Mouse (Mus musculus) natural killer cell, adult 2 months (primary cell): Measurements from ENCODE around the gene Zc3h7a.

Source experiments
- DNase-seq, 2 experiments: peaks; one replicate each; pipeline ENCODE4 v3.0.0; 2022; ENCODE audit warnings: low spot score in 2 of 2

Gene Zc3h7a

DNA sequence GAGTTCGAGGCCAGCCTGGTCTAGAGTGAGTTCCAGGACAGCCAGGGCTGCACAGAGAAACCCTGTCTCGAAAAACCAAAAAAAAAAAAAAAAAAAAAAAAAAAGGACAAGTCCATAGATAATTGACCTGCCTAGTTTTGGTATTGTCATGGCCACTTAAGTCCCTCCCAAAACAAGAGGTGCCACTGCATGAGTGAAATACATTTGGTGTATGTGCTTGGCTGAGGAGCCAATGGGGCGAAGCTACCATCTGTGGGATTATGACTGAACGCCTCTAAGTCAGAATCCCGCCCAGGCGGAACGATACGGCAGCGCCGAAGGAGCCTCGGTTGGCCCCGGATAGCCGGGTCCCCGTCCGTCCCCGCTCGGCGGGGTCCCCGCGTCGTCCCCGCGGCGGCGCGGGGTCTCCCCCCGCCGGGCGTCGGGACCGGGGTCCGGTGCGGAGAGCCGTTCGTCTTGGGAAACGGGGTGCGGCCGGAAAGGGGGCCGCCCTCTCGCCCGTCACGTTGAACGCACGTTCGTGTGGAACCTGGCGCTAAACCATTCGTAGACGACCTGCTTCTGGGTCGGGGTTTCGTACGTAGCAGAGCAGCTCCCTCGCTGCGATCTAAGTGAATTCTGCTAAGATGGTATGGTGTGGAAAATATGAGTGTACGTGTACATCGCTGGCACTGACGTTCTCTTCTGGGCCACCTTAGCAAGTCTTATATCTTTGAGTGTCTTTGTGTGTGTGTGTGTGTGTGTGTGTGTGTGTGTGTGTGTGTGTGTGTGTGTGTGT is 32.3 kb downstream of the Zc3h7a start:
- peak; percentile 100 for DNase-seq

DNA sequence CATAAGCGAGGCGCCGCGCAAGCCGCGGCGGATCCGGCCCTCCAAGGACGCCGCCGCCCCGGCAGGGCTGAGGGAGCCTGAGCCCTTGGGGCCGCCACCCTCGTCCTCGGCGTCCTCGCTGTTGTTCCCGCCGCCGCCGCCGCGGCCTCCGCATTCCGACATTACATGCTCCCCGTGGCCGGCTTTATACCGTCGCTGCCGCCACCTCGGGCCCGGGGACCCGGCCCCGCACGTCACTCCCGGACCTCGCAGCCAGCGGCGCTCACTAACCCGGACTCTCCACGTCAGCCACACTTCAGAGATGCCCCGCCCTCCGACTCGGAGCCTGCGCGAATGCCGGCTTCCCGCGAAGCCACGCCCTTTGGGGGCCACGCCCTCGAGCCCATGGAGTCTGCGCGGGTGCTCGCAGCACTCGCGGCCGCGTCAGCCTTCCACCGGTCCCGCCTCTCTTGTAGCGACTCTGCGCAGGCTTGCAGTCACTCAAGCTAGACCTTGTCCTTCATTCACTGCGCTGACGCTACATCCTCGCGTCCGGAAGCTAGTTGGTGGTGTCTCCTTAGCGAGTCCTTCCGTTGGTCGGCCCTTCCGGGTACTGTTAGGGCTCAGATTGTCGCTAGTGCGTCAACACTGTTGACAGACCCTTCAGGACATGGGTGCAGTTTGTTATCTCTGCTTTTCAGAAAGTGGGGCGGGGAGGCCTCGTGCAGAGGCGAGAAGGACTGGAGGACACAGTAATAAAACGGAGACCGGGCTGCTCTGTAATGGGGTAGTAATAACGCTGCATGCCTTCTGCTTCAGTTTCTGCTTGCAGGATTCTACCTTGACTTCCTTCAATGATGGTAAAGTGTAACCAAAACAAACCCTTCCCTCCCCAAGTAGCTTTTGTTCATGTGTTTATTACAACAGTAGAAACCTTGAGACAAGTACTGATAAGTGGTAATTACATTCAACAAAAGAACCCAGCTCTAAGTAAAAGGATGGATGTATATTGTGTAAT is 41.5 kb downstream of the Zc3h7a start, which contains the start of gene Txndc11:
TSS of gene Txndc11 (minus strand) at position 303 of the 997 bp plus-strand sequence.
- peak; percentile 99 to 100 for DNase-seq

DNA sequence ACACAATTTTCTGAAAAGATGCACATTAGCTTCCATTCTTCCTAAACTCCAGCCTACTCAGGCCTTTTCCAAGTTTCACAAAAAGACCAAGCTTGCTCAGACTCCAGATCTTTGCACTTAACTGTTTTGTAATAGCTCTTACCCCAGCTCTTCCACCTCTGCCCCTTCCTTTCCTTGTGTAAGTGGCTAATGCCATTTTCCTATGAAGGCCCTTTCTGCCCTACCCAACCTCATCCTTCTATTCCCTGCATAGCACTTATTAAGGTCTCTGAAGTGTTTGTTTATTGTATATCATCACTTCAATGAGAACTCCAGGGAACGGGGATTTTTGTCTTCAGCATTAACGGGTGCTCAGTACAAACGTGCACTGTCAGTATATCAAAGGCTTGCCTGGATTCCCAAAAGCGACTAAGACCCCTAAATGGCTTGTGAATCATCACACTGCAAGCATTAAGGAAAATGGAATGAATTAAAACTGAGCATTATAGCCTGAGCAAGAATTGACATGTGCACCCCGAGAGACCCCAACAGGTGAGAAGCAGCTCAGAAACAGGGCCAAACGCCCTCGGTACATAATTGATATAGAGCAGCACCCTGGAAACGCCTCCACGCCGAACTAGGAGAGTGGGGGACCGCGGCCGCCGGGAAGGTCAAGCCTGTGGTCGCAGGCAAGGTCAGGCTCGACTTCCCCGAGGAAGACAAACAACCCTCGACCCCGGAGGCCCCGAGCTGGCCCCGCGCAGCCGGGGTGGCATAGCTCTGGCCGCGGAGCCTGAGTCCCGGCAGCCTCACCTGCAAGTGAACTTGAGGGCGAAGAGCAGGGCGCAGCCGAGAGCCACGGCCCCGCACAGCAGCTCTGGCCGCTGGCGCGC is 42.5 kb downstream of the Zc3h7a start:
- no peak for DNase-seq

DNA sequence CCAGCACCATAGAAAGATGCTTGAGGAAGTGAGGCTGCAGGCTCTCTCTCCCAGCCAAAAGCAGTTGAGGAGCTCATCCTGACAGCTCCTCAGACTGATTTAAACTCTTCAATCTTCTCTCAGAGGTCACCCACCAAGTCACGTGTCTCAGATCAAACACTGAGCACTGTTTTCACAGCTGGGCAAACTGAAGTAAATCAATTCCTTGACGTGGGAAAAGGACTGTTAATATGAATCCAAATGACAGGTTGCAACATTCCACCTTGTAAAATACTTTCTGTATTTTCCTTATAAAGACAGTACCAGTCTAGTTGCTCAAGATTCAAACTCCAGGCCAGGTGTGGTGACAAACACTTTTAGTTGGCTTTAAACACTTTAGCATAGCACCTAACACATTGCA is 43.4 kb downstream of the Zc3h7a start:
- no peak for DNase-seq

DNA sequence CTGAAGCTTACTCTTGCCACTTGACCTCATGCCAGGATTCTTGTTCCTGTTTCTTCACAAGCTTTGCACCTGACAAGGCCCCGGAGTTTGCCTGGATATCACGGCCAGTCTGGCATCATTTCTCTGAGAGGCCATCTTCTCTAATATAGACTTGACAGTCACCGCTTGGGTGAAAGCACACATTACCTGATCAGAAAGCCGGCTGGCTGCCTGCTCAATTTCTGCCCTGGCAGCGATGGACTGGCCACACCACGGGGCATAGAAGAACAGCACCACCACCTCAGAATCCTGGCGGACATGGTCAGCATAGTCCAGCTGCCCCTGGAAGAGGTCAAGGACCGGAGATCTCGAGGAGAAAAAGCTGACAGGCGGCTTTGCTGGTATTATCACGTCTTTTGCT is 47.9 kb downstream of the Zc3h7a start:
- no peak for DNase-seq

GRCm38 (mm10) chr16:11125371-11125770 is 50.8 kb downstream of the Zc3h7a start:
- no peak for DNase-seq

DNA sequence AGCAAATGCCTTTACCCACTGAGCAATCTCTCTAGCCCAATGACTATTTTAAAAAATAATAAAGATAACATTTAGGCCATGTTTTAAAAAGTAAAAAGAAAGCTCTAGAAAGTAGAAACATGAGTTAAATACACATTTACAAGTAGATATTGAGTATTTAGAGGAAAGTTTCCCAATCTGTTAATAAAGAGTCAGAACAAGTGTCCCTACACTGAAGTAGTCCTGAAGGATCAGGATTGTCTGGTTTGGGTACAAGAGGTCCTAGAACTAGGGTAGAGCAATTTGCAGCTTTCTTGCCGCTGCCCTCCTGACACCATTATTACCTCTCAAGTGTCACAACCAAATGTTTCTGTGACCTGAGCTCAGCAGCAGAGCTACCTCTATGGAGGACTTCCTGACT is 52.1 kb downstream of the Zc3h7a start:
- no peak for DNase-seq

- DNase-seq: no peak
These were observed 53.6 kb downstream of the Zc3h7a start for GRCm38 (mm10) chr16:11122625-11123024.

GRCm38 (mm10) chr16:11109198-11109740 is 66.9 kb downstream of the Zc3h7a start:
- peak in 1 of 2 experiments; percentile 21 for DNase-seq

GRCm38 (mm10) chr16:11104905-11105304 is 71.3 kb downstream of the Zc3h7a start:
- DNase-seq: no peak

DNA sequence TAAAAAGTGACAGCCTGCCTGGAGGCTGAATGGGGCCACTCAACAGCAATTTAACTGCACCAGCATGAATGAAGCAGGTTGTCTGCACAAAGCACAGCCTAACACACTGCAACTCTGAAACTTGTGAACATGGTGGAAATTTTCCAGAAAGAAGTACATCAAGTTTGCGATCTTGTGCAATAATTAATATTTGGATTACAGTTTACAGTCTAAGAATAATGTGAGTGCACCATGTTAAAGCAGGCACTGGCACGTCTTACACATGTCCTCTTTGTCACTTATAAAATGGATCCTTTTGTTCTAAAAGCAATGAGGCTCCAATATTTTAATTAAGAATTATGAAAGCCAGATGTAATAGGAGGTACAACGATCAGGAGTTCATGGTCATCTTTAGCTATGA is 78.9 kb downstream of the Zc3h7a start:
- DNase-seq: no peak

GRCm38 (mm10) chr16:11093717-11094386 is 82.3 kb downstream of the Zc3h7a start:
- no peak for DNase-seq

GRCm38 (mm10) chr16:11092523-11092922 is 83.7 kb downstream of the Zc3h7a start:
- no peak for DNase-seq

DNA sequence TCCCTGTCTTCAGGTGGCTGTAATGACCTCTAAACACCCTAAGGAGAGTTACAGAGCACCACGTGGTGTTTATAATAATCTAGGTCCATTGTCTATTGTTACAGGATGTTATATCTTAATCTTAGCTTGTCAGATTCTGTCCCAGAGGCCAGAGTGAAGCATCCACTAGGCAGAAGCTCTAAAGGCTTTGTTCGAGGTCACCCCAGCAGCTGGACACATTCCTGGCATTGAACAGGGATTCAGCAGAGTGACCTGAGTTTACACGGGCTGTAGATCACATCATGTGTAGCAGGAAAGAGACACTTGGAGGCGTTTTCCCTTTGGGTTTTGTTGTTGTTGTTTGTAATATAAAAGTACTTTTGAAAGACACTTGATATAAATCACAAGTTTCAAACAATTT is 84.1 kb downstream of the Zc3h7a start:
- DNase-seq: no peak

GRCm38 (mm10) chr16:11090836-11091570 is 85.2 kb downstream of the Zc3h7a start:
- no peak for DNase-seq

- DNase-seq: no peak
These were observed 89.2 kb downstream of the Zc3h7a start for GRCm38 (mm10) chr16:11086856-11087588.
